Mouse (Mus musculus): ENCODE results near the gene Spon1.

Gene Spon1

DNA sequence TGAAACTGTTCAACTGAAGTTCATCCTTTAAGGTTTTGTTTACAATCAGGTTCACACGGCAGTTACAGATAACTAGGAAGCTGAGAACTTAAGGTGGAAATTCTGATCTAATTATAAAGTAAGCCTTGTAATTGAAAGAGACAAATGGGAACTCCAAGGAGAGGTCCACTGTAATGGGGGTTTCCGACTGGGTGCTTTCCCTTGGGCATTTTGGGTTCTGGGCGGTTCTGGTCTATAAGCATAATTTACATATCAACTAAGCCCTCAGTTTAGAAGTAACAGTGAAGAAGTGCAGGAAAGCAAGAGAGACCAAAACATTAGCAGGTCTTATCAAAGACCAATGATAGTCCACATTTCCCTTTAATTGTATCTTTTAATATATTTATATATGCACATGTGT is 318.0 kb downstream of the Spon1 start:
- in situ Hi-C loops (cut with MboI, MseI), result loop anchor here (25.0 kb wide), 2 partner anchors 379 to 1404 kb away; no protein-coding TSS in a partner anchor

DNA sequence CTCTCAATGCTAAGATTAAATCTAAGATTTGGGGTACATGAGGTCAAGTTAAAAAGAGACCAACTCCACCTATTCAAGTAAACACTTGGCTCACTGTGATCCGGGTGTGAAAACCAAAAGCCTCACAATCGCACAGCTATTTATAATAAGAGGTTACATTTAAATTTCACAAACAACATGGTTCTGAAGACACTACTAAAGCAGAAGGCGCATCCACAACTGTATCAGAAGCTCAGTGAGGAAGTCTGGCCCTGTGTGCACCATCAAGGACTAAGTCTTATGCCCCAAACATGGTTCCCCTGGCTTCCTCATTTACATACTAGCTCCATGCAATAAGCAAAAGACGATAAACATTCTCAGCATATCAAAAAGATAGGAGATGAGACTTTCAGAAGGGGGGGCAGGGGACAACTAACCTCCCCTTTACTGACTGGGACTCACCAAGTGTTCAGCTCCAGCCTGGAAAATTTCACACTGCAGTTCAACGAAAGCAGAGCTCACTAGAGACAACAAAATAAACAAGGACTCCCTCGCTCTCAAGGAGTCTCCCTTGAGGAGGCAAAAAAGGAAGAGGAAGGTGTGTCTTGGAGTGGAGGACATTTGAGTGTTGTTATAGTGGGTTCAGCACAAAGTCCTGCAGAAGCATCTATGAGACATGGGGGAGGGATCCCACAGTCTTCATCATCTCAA is 320.4 kb downstream of the Spon1 start:
- in situ Hi-C loops (cut with MboI, MseI), result loop anchor here (25.0 kb wide), 2 partner anchors 376 to 1401 kb away; no protein-coding TSS in a partner anchor

DNA sequence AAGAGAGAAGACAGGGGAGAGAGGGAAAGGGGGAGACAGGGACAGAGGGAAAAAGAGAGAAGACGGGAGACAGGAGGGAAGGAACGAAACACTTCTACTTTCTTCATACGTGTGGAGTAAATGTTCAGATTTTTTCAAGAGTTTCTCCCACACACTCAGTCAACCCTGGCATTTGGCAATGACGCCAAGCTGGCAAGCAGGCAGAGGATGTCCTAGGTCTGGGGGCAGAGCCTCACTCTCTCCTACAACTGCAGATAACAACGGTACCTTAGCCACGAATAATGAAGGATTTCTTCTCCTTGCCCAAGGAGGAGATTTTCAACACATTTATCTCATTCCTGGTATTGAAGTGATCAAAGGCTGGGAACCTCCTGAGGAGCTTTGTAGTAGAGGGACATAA is 321.5 kb downstream of the Spon1 start:
- in situ Hi-C loops (cut with MboI, MseI), result loop anchor here (25.0 kb wide), 2 partner anchors 375 to 1400 kb away; no protein-coding TSS in a partner anchor

DNA sequence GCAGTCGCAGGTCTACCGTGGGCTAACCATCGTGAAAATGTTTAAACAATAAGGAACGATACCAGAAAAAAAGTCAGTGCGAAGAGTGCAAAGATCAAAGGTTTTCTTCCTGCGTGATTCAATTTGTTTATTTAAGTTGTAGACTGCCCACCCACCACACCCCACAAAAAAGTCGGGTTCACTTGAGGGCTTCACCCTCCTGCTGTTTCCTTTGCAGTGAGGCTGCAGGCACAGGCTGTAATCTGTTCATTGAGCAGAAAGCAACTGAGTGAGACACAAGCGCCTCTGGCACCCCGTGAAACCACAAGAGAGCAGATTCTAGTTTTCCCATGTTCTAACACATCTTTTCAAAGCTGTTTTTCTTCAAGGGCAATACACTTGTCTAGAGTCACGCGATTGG is 322.2 kb downstream of the Spon1 start:
- in situ Hi-C loops (cut with MboI, MseI), result loop anchor here (25.0 kb wide), 2 partner anchors 374 to 1399 kb away; no protein-coding TSS in a partner anchor

DNA sequence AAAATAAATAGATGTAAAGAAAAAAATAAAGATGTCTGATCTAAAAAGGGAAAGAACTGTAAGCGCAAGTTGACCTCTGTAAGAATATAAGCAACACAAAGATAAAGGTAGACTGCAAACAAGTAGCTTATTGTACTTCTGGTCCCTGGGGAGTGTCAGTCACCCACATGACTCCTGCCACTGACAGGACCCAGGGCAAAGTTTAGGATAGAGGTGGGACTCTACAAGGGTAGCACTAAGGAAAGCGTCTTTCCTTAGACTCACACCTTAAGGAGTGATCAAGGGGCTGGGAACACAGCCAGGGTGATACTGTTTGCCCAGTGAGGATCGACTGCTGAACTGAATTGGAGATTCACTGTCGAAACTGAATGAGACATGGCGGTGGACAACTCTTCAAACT is 323.1 kb downstream of the Spon1 start:
- in situ Hi-C loops (cut with MboI, MseI), result loop anchor here (25.0 kb wide), 2 partner anchors 373 to 1398 kb away; no protein-coding TSS in a partner anchor

DNA sequence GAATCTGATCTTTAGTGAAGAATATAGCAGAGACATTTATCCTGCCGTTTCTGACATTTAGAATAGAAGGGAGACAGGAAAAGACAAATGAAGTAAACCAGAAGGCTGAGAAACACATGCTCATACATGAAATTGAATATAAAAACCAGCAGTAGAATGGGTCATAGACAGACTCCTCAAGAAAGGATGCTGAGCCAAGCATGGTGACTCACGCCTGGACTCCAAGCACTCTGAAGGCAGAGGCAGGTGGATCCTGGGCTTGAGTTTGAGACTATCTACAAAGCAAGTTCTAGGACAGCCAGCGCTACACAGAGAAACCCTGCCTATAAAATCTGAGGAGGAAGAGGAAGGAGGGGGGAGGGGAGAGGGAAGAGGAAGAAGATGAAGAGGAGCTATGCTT is 324.4 kb downstream of the Spon1 start:
- in situ Hi-C loops (cut with MboI, MseI), result loop anchor here (25.0 kb wide), 2 partner anchors 372 to 1397 kb away; no protein-coding TSS in a partner anchor

DNA sequence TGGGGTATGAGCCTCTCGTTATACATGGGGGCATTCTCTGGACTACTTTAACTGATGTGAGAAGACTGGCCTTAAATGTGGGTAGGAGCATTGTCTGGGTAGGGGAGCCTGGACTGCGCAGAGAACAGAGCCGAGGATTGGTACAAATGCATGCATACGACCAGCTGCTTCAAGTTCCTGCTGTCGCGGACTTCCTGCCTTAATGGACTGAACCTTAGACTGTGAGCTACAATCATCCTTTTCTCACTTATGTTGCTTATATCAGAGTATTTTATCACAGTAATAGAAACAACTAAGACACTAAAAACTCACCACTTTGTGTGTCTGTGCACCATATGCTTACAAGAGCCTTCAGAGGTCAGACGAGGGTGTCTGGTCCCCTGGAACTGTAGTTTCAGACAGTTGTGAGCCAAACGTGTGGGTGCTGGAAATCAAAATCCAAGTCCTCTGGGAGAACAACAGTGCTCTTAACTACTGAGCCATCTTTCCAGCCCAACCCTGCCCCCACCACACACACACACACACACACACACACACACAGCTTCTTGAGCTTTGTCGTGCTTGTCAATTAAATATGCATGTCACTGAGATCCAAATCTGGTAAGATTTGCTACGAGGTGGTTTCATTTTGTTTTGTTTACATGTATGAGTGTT is 325.2 kb downstream of the Spon1 start:
- in situ Hi-C loops (cut with MboI, MseI), result loop anchor here (25.0 kb wide), 2 partner anchors 371 to 1396 kb away; no protein-coding TSS in a partner anchor

All from T-helper 2 cell (primary cell).